Mouse (Mus musculus) B cell, adult 2 months (primary cell): ENCODE data around the gene Tmem164.
A peak's percentile ranks its signal among the peaks of the same experiment; 100 is the strongest.
"Not testable (repeated sequence)": the region's sequence is repeated elsewhere in the genome, so short reads cannot be mapped to it uniquely, and the experiment has no call there.

Experiments used
- DNase-seq, 2 experiments: peaks; one replicate each; pipeline ENCODE4 v3.0.0; 2022

Tmem164 gene

GRCm38 (mm10) chrX:142681056-142681615 is at the start of gene Tmem164:
Gene Tmem164, plus strand, starts transcription at chrX:142681406.
- peak; percentile 60 for DNase-seq

DNA sequence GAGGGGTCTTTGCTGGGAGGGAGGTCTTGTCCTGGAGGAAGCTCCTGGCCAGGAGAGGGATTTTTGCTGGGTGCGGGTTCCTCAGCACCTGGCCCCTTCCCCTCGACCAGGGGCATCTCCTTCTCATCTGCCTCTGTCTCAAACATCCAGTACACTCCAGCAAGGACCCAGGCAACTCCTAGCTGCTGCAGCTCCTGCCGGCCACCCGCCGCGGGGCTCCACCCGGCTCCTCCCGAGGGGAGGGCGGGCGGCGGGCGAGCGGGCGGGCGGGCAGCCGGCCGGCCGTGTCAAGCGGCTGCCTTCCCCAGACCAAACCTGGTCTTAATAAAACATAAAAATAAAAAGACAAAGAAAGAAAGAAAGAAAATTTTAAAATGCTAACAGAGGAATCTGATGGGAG is 48.2 kb upstream of the Tmem164 start:
- DNase-seq, result not testable (repeated sequence)

DNA sequence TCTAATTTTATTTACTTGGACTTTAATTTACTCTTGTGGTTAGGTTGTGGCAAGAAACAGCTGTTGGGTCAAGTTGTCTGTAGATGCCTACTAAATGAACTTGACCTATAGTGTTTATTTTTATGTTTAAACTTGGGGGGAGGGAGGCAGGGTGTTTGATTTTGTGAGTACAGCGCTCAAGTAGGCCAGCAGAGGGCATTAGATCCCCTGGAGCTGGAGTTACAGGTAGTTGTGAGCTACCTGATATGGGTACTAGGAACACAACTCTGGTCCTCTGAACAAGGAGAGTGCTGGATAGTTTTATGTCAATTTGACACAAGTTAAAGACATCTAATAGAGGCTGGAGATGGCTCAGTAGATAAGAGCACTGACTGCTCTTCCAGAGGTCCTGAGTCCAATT is 34.0 kb upstream of the Tmem164 start:
- DNase-seq, result no peak

- DNase-seq, result no peak
These were observed 31.0 kb upstream of the Tmem164 start for GRCm38 (mm10) chrX:142650117-142650764.

GRCm38 (mm10) chrX:142664704-142665422 is 16.3 kb upstream of the Tmem164 start:
- no peak for DNase-seq

GRCm38 (mm10) chrX:142665423-142665805 is 15.8 kb upstream of the Tmem164 start:
- no peak for DNase-seq

DNA sequence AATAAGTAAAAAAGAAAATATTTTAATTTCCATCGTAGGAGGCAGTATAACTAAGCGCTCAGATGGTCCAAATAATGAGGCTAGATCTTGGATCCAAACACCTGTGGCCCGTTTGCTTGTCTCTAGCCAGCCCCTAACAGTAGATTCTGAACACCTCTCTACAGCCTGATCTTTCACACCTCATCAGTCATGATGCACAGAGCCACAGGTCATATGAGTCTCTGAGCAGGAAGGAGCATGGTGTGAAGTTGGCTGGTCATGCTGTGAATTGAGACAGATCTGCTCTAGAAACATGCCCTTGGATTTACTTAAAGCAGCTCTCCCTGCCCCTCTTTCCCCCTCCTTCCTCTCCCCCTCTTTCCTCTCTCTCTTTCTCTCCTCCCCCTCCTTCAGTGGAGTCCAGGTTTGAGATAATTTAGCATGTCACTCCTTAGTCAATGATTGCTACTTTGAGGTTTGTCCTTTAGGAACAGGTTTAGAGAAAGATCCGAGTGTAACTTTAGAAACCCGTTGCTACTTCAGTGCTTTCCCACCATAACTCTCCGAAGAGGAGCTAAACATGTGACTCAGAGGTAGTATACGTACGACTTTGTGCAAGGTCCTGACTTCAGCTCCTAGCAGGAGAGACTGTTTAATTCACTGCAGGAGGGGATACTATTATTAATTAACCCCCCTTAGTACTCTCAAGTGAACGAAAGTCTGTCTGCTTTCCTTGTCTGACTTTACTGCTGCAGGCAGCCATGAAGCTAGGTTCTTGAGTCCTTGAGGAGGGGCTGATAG is 11.7 kb upstream of the Tmem164 start:
- no peak for DNase-seq

DNA sequence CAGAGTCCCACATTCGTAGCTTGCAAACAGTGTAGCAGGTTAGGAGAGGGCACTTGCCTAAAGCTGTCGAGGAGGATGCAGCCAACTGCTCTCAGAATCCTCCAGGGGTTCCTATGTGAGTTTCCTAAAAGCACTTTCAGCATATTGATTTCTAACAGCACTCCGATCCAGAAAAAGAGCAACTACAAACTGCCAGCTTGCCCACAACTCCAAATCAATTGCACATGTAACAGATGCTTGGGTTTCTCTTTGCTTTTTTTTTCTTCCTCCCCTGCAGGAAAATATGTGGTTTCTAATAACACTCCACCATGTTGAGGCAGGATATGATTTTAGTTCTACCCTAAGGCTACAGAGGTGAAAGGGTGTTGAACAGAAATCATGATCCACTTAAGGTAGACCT is 11.1 kb upstream of the Tmem164 start:
- no peak for DNase-seq

DNA sequence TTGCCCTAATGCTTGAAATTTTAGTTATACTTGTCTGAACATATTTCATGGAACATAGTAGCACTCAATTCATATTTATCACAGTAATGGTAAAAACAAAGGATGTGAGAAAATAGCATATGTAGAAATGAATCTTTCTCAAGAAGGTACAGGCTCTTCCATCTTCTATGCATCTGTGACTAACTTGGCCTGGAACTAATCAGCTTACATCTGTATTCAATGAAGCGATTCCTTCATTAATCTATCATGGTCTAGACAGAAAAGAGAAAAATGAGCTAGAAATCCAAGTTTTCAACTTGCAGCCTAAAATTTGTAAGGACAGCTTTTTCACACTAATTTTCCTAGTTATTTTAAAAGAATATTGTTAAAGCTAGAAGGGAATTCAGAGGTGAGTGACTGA is 10.1 kb upstream of the Tmem164 start:
- no peak for DNase-seq

GRCm38 (mm10) chrX:142672701-142673100 is 8.5 kb upstream of the Tmem164 start:
- no peak for DNase-seq

DNA sequence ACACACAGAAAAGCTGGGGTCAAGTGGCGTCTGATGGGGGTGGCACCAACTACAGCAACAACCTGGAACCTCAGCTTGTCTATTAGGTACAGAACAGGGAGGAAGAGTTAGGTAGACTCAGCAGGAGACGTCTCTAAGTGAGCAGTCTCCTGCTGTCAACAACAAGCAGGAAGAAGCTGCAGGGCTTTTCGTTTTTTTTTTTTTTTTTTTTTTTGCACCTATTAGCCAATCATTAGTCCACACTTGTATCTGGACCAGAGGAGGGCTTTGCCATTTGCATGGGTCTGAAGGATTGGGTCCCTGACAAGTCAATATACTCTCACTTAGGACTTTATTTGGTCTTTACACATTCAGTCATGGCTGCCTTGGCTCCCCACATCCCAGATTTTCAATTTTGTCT is 4.0 kb upstream of the Tmem164 start:
- DNase-seq, result no peak

DNA sequence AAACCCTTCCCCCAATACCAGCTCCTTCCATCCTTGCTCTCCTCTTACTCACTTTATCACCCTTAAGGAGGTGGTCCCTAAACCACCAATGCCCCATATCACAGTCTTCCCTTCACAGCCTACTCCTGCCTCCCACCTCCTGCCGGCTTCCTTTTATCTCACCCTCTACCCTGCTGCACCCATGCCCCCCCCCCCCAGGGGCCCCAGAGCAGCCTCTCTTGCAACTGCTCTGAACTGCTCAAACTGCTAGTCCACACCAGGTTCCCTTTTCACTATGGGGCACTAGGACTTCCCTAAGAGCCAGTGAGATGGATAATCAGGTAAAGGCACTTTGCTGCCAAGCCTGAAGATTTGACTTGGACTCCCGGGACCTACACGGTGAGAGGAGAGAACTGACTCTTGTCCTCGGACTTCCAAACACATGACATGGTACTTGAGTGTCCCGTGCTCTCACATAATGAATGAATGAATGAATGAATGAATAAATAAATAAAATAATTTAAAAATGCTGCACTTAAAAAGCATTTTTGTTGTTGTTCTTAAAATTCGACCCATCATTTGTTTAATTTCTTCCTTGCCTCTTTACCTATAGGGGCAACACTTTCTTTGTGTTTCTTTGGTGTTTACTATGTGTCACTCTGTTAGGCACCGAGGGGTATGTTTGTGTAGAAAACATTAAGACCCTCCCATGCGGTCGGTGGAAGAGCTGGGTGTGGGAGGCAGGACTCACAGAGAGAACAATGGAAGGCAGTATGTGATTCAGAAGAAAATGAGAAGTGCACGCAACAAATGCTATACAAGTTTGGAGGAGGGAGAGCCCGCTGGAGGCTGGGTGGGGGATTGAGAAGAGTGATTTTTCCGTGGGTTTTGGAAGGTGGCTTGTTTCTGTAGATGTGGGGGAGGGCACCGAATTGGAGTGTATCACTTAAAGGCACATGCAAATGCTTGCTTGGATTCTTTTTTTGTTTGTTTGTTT is 2.4 kb upstream of the Tmem164 start:
- no peak for DNase-seq

DNA sequence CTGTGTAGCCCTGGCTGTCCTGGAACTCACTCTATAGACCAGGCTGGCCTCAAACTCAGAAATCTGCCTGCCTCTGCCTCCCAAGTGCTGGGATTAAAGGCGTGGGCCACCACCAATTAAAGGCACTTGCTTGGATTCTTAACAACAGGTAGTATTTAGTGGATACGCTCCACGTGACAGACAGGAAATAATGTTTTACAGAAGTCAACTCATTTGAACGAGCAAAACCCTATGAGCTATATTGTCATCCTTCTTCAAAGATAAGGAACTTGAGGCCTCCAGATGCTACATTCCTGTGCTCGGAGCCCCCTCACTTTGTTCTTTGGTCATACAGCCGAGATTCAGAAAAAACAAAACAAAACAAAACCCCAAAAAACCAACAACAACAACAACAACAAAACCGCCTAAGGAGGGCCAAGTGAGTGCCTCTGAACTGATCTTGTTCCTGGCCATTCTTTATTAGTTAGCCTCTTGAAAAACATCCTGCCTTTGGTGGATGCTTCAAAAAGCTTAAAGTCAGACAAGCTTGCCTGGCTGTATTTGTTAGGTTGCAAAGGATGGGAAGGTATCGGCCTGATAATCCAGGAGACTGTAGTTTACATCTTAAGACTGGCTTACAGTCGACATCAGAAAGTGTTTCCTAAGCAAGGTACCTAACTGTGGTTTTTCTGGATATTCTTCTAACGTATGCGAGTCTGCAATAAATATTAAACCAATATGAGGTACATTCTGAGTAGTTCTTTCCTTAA is 1.5 kb upstream of the Tmem164 start:
- peak in 1 of 2 experiments; percentile 2 for DNase-seq

DNA sequence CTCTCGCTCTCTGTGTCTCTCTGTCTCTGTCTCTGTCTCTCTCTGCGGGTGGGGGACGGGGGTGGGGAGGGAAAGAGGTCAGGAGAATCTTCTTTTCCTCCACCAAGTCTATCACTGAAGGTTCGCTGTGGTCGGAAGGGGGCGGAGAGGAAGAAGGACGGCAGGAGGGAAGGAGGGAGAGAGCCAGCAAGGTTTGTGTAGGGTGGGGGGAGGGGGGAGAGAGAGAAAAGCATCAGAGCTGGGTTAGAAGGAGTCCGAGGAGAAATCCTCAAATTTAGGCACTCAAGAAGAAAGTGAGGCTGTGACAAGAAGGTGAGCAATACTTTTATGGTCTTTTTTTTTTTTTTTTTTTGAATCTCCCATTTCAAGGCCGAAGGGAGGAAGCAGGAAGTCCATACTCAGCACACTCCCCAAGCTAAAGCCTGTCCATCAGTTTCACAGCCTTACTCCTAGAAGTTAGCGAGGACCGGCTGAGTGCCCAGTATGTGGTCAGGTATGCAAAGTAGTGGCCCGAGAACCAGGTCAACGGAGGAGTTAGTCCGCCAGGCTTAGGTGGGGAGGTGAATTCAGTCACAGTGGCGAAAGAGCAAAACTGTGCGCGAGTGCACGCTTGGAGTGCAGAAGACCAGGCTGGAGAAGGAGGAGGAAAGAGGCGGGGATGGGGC is 683 bp upstream of the Tmem164 start:
- peak; percentile 11 to 36 for DNase-seq

- no peak for DNase-seq
These were observed 473 bp downstream of the Tmem164 start for GRCm38 (mm10) chrX:142681616-142682141.

DNA sequence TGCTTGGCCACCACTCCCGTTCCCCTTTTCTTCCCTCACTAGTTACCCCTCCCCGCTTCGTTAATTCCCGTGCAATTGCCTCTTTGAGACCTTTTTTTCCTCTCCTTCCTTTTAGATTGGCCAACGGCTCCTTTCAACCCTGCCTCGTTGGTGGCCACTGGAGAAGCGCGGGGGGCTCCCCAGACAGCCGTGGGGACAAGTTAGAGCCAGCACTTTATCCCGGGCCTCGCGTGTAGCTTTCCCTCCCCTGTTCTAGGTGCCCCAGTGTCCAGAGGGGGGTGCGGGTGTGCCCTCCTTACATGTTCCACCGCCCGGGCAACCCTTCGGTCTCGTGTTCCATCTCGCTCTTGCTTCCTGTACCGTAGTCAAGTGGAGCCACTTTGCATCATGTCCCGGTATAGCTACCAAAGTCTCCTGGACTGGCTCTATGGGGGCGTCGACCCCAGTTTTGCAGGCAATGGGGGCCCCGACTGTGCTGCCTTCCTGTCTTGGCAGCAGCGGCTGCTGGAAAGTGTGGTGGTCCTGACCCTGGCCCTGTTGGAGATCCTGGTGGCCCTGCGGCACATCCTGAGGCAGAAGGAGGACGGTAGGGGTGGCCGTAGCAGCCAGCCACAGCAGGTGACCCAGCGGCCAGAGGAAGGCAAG is 1.1 kb downstream of the Tmem164 start:
- peak; percentile 25 to 37 for DNase-seq

DNA sequence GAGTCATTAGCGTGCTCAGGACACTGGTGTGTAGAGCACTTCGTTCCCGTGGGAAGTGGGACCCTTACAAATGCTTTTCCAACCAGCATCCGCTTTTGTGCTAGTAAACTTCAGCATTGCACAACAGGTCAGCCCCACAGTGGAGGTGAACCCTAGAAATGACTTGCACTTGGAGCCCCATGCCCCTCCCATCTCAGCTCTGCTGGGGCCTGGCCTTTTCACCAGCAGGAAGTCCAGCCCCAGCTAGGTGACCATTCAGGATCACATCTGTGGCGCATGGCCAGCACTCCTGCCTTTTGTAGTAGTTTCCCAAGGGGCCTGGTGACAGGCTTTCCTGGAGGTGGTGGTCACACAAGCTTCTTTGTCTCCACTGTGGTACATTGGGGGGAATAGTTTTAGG is 1.8 kb downstream of the Tmem164 start:
- DNase-seq, result no peak

DNA sequence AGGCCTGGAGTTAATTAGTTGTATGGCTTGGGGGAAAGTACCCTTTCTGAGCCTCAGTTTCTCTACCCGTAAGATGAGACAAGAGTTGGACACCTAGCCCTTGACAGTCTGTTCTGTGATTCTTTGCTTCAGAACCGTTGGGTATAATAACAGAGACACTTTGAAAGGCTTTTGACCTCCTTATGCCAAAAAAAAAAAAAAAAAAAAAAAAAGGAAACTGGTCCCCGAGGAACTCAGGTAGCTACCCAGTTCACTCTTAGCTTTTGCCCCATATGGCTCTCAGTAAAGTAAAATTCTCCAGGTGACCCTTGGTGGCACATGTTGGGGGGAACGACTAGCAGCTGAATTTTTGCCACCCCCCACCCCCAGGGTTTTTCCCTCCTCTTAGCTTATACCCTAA is 3.5 kb downstream of the Tmem164 start:
- no peak for DNase-seq

GRCm38 (mm10) chrX:142685676-142686075 is 4.5 kb downstream of the Tmem164 start:
- no peak for DNase-seq

DNA sequence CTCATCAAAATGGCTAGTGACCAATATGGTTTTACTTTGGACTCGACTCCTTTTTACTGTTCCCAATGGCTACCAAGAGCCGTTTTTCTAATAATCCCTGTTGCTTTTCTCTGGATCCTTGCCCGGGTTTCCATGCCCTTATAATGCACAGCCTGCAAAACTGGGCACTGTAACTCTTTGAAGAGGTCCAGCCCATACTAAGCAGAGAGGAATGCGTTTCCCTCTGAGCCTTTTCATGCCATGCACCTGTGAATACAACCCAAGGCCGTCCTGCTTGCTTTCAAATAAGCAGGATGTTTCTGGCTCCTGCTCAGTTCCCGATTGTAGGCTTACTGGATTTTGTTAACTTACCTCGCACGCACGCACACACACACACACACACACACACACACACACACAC is 7.3 kb downstream of the Tmem164 start:
- no peak for DNase-seq
